Mouse (Mus musculus) skeletal muscle tissue, postnatal 0 days (tissue): ENCODE measurements around the gene Ccnq. TPM values are rescaled to one million over a fixed set of nuclear protein-coding genes. Genes with fewer than 3 reads are reported as not detected.

Experiments used
- microRNA-seq, 2 experiments: library from miRNA; unstranded; fragments of <30 nt; microRNA quantifications; one replicate each; pipeline ENCODE4; 2016
- polyA plus RNA-seq: library from polyadenylated mRNA; unstranded; fragments of >200 nt; fragmentation: Nextera tagmentation; extraction: Ambion mirVana; gene quantifications from 2 replicates; pipeline ENCODE4 v1.2.1, GENCODE M21; 2015

Ccnq gene
- polyA plus RNA-seq, result 28.7 and 31.5 TPM in 2 replicates

GRCm38 (mm10) chr11:78750885-78751842, at the start of gene Ccnq:
Gene Ccnq (minus strand): TSS chr11:78751729.

Small RNA genes lying within 50 kb of the gene (microRNA-seq; reads per million reads assigned to microRNA genes)
- 0 reads per million in 2 experiments for gene Gm23840

Other genes starting within 250 kb of the Ccnq start
- gene Sebox, start 248.3 kb downstream of the Ccnq start, polyA plus RNA-seq, result not detected in 2 replicates
- 20.8 and 21.6 TPM in 2 replicates for gene Tmem199, start 239.6 kb downstream of the Ccnq start, polyA plus RNA-seq
- 161 and 164 TPM in 2 replicates for gene Poldip2, start 239.5 kb downstream of the Ccnq start, polyA plus RNA-seq
- gene Tnfaip1, start 215.4 kb downstream of the Ccnq start, polyA plus RNA-seq, result 34.1 and 39.6 TPM in 2 replicates
- gene Ift20, start 215.4 kb downstream of the Ccnq start, polyA plus RNA-seq, result 82.6 and 110 TPM in 2 replicates
- 17.1 and 25.7 TPM in 2 replicates for gene Tmem97, start 201.0 kb downstream of the Ccnq start, polyA plus RNA-seq
- gene Nlk, start 54.4 kb downstream of the Ccnq start, polyA plus RNA-seq, result 3.9 and 4.9 TPM in 2 replicates
- gene Lyrm9, start 74.9 kb upstream of the Ccnq start, polyA plus RNA-seq, result 15.1 and 23.0 TPM in 2 replicates
- 0.99 and 1.5 TPM in 2 replicates for gene Nos2, start 169.1 kb upstream of the Ccnq start, polyA plus RNA-seq
- gene Lgals9, start 233.2 kb upstream of the Ccnq start, polyA plus RNA-seq, result 51.2 and 62.3 TPM in 2 replicates